Mouse (Mus musculus) urinary bladder, postnatal 14 days (tissue): Measurements from ENCODE around the gene Pnrc2.

Experiments used
- DNase-seq: peaks from one replicate; pipeline ENCODE4 v3.0.0; 2021; ENCODE audit warnings: low spot score

The Pnrc2 gene

DNA sequence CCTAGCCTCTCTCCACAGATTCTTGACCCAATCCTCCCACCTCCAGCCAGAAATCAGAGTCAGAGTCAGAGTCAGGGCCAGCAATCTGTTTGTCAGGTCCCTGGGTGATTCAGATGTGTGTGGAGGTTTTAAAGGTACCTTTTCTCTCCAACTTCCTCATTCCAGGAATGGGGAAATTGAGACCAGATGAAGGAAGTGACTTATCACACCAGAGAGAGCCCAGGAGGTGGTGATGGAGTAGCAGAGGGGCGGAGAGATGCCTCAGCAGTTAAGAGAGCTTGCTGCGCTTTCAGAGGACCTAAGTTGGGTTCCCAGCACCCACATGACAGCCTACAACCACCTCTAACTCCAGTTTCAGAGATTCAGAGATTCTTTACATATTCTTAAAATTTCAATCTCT, 17.9 kb upstream of the Pnrc2 start:
- no peak for DNase-seq

GRCm38 (mm10) chr4:135889884-135890283, 16.2 kb upstream of the Pnrc2 start:
- peak; percentile 81 for DNase-seq

DNA sequence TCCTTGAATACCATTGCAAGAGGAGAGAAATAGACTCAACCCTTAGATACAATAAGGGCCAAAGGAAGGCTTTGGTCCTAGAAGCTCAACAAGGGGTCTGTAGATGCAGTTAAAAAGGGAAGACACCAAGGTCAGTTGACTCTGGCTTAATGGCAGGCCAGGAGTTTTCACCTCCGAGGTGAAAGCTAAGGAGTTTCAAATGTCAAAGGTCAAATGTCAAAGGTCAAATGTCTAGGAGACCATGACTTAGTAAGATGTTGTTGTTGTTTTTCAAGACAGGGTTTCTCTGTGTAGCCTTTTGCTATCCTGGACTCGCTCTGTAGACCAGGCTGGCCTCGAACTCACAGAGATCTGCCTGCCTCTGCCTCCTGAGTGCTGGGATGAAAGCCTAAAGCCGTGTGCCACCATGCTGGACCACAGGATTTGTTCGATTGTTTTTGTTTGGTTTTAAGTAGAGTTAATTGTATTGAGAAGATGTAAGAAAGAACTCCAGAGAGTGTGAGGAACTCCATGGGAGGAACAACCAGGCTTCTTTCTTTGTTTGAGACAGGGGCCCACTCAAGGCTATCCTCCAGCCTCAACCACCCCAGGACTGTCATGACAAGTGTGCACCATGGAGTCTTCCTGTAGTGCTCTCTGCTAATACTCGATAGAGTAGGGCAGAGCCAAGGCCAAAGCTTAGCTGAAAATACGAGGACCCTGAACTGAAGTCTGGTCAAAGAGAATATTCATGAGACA, 15.7 kb upstream of the Pnrc2 start:
- DNase-seq = no peak

- no peak for DNase-seq
Measured at GRCm38 (mm10) chr4:135888448-135889057, 14.9 kb upstream of the Pnrc2 start.

GRCm38 (mm10) chr4:135886184-135886583, 12.5 kb upstream of the Pnrc2 start:
- no peak for DNase-seq

DNA sequence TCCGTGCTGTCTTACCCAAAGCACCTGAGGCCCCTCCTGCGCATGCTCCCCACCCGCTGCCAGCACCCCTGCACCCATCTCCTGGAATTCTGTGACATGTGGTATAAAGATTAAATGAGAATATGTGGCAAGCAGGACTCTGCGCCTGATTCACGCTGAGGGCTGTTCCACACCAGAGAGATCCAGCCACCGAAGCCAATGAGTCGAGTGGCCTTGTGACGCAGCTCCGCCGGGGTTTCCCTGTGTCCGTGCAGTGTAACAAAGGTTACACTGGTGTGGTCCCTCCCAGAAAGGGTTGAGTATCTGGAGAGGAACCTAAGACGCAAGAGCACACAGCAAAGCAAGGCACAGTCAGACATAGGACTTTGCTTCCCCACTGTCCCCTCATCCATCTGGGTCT, 12.0 kb upstream of the Pnrc2 start:
- no peak for DNase-seq

GRCm38 (mm10) chr4:135884531-135884930, 10.9 kb upstream of the Pnrc2 start:
- no peak for DNase-seq

- DNase-seq = no peak
Measured at GRCm38 (mm10) chr4:135883881-135884516, 10.3 kb upstream of the Pnrc2 start.

DNA sequence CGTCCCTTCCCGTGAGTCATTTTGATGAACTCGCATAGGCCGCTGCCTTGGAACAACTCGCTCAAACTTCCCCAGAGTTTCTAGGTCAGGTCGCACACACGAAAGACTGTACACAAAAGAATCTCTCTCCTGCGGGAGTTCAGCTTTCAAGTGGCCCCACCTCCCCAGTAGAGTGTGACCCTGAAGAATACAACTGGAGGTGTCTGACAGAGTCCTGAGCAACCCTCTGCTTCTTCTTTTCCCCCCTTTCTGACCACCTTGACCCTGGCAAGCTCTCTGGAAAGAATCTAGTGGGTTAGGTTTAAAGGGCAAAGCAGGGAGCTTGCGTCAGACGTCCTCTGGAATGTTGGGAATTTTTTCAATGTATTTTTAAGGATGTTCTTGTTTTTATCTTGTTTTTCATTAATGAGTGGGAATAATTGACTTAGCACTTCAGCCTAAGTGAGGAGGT, 9.8 kb upstream of the Pnrc2 start:
- DNase-seq = peak; percentile 4

GRCm38 (mm10) chr4:135882023-135882422, 8.4 kb upstream of the Pnrc2 start:
- no peak for DNase-seq

DNA sequence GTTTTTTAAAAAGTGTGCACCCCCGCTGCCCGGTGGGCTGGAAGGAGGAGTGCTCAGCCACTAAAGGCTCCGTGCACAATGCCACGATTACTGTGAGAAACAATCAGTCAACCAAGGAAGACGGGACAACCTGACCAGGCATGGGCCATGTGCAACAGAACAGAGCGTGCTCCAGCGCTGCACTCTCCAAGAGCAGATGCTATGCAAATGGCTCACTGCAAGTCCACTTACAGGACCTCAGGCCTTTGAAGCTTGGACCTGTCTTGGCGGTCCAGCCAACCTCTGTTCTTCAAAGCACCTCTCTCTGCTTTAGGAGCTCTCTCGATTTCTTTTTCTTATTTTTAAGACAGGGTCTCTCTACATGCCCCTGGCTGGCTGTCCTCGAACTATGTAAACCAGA, 6.9 kb upstream of the Pnrc2 start:
- no peak for DNase-seq

GRCm38 (mm10) chr4:135880018-135880417, 6.4 kb upstream of the Pnrc2 start:
- DNase-seq = peak; percentile 1

- DNase-seq = peak; percentile 0
Measured at GRCm38 (mm10) chr4:135879021-135879420, 5.4 kb upstream of the Pnrc2 start.

- DNase-seq = no peak
Measured at GRCm38 (mm10) chr4:135877742-135878141, 4.1 kb upstream of the Pnrc2 start.

DNA sequence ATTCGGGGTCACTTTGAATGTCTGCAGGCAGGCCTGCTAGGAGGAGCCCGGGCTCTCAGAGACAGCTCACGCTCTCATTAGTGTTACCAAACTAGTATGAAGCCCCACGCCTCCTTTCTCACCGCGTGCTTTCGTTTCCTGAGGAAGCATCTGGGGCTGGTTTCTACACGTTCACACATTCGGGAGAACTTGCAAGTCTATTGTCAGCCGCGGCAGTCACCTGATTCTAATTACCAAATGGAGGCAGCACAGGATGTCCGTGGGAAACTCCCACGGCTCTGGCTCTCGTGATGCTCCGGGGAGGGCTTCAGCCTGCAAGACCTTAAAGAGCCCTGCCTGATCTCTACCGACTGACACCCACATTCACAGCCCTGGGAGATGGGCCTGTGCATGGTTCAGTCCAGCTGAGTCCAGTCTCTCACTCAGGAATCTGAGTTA, 3.0 kb upstream of the Pnrc2 start:
- peak; percentile 63 for DNase-seq

- peak; percentile 67 for DNase-seq
Measured at GRCm38 (mm10) chr4:135875991-135876582, 2.4 kb upstream of the Pnrc2 start.

GRCm38 (mm10) chr4:135875546-135875945, 1.9 kb upstream of the Pnrc2 start:
- no peak for DNase-seq

- DNase-seq = no peak
Measured at GRCm38 (mm10) chr4:135874564-135875535, 1.2 kb upstream of the Pnrc2 start.

DNA sequence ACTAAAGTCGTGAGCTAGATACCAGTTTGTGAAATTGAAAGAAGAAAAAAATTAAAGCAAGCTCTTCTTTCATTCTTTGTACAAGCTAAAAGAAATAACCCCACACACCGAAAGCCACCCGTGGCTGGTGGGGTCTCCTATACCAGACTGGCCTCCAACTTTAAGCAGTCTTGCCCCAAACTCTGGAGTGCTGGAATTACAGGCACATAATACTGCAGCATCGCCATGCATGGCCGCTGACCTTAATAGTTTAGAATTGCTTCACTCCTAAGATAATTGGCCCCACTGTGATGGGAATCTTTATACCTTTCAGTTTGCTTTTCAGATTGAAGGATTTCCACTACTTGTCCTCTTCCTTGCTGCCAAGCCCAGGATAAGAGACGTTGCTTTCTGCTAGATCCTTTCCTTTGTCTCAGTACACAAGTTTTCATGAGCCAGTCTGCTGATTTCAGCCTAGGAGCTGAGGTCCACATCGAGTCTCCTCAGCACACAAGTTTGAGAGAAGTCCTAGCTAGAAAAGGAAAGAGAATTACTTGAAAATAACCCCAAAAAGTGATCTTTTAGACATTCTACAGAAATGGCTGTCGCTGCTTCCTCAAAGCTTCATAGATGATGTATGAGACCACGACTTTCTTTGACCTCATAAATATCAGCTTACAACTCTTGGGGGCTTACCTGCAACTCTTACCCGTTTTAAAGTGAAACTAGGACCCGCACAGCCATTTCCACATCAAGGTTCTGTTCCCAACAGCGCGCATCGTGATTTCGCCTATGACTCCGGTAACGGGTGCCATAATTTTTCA, 860 bp downstream of the Pnrc2 start:
- DNase-seq = peak; percentile 22

- no peak for DNase-seq
Measured at GRCm38 (mm10) chr4:135872015-135872414, 1.6 kb downstream of the Pnrc2 start.
